Mouse (Mus musculus): ENCODE results near the gene Mrrf. TPM values are rescaled to one million over a fixed set of nuclear protein-coding genes. Genes with fewer than 3 reads are reported as not detected.

Mrrf gene
- polyA plus RNA-seq, 1 experiment from 2014 or later, result 34.2 TPM

- Histone ChIP-seq H3K4me2 (peak overlapping the region; percentile 18; the same call in 1 of the 2 replicates), H3K9ac (no peak overlapping the region), H3K4me3 (no peak overlapping the region), H3K4me1 (replicated peaks) (peaks cover 68% of the 10 kb centered on the region), H3K27ac (ENCODE audit: poor library complexity, severe bottlenecking) (peak overlapping the region; percentile 50), H3K9me3 (replicated peaks) (no peaks in the 10 kb centered on the region), H3K36me3 (peaks cover 14% of the 10 kb centered on the region), H3K27me3 (replicated peaks) (0 out of 2 replicates have a peak, but pooled peaks cover 4% of the 10 kb centered on the region)
- ATAC-seq (ENCODE audit: insufficient number of reproducible peaks, low FRiP score), result no peak
- WGBS, result 31% methylated on average over 7 of the region's 7 CpGs
These were observed 98.6 kb downstream of the Mrrf start for GRCm38 (mm10) chr2:36234526-36235368.

GRCm38 (mm10) chr2:36235917-36236316 is 99.7 kb downstream of the Mrrf start:
- 11% methylated on average over 4 of the region's 4 CpGs for WGBS
- Histone ChIP-seq H3K4me2 (0 out of 2 replicates have a peak overlapping the region, but pooled peaks have one; percentile 12), H3K27ac (ENCODE audit: poor library complexity, severe bottlenecking) (peak overlapping the region; percentile 50), H3K9ac (no peak overlapping the region), H3K9me3 (replicated peaks) (no peaks in the 10 kb centered on the region), H3K27me3 (replicated peaks) (0 out of 2 replicates have a peak, but pooled peaks cover 4% of the 10 kb centered on the region), H3K4me3 (no peak overlapping the region), H3K36me3 (peaks cover 21% of the 10 kb centered on the region), H3K4me1 (replicated peaks) (peaks cover 59% of the 10 kb centered on the region)
- ATAC-seq (ENCODE audit: insufficient number of reproducible peaks, low FRiP score), result peak; percentile 60; the same call in 1 of the 2 replicates

- 74% methylated on average over 5 of the region's 5 CpGs for WGBS
- H3K4me3 ChIP-seq, result no peak overlapping the region
- no peaks in the 10 kb centered on the region for H3K9me3 ChIP-seq (replicated peaks)
- H3K27me3 ChIP-seq (replicated peaks), result no peaks in the 10 kb centered on the region
- no peak overlapping the region for H3K9ac ChIP-seq
- no peak for ATAC-seq (ENCODE audit: insufficient number of reproducible peaks, low FRiP score)
- peaks cover 51% of the 10 kb centered on the region for H3K4me1 ChIP-seq (replicated peaks)
- H3K27ac ChIP-seq (ENCODE audit: poor library complexity, severe bottlenecking), result peak overlapping the region; percentile 50
- no peak overlapping the region for H3K4me2 ChIP-seq
- H3K36me3 ChIP-seq, result peaks cover 29% of the 10 kb centered on the region
These were observed 100.7 kb downstream of the Mrrf start for GRCm38 (mm10) chr2:36236889-36237288.

- 85% methylated on average over 6 of the region's 6 CpGs for WGBS
- Histone ChIP-seq H3K27ac (ENCODE audit: poor library complexity, severe bottlenecking) (no peak overlapping the region), H3K9ac (no peak overlapping the region), H3K9me3 (replicated peaks) (no peaks in the 10 kb centered on the region), H3K4me3 (no peak overlapping the region), H3K27me3 (replicated peaks) (no peaks in the 10 kb centered on the region), H3K4me2 (no peak overlapping the region), H3K4me1 (replicated peaks) (peaks cover 46% of the 10 kb centered on the region), H3K36me3 (peaks cover 29% of the 10 kb centered on the region)
- no peak for ATAC-seq (ENCODE audit: insufficient number of reproducible peaks, low FRiP score)
These were observed 101.4 kb downstream of the Mrrf start for GRCm38 (mm10) chr2:36237557-36237956.

- no peak overlapping the region for H3K4me2 ChIP-seq
- no peak overlapping the region for H3K4me3 ChIP-seq
- ATAC-seq (ENCODE audit: insufficient number of reproducible peaks, low FRiP score), result no peak
- 69% methylated on average over 3 of the region's 3 CpGs for WGBS
- peaks cover 43% of the 10 kb centered on the region for H3K4me1 ChIP-seq (replicated peaks)
- no peaks in the 10 kb centered on the region for H3K9me3 ChIP-seq (replicated peaks)
- no peaks in the 10 kb centered on the region for H3K27me3 ChIP-seq (replicated peaks)
- H3K36me3 ChIP-seq, result peaks cover 37% of the 10 kb centered on the region
- H3K27ac ChIP-seq (ENCODE audit: poor library complexity, severe bottlenecking), result no peak overlapping the region
- H3K9ac ChIP-seq, result no peak overlapping the region
These were observed 102.3 kb downstream of the Mrrf start for GRCm38 (mm10) chr2:36238467-36238866.

- peaks cover 38% of the 10 kb centered on the region for H3K4me1 ChIP-seq (replicated peaks)
- ATAC-seq (ENCODE audit: insufficient number of reproducible peaks, low FRiP score), result no peak
- 72% methylated on average over 2 of the region's 2 CpGs for WGBS
- H3K4me3 ChIP-seq, result no peak overlapping the region
- no peaks in the 10 kb centered on the region for H3K27me3 ChIP-seq (replicated peaks)
- H3K9ac ChIP-seq, result no peak overlapping the region
- H3K9me3 ChIP-seq (replicated peaks), result no peaks in the 10 kb centered on the region
- no peak overlapping the region for H3K27ac ChIP-seq (ENCODE audit: poor library complexity, severe bottlenecking)
- H3K36me3 ChIP-seq, result peaks cover 37% of the 10 kb centered on the region
- no peak overlapping the region for H3K4me2 ChIP-seq
These were observed 102.8 kb downstream of the Mrrf start for GRCm38 (mm10) chr2:36238951-36239350.

Other genes starting within 250 kb of the Mrrf start
- 1.5 and 1.8 TPM in 2 replicates for gene Ttll11, start 156.5 kb upstream of the Mrrf start, polyA plus RNA-seq (2016; fragmentation: Nextera tagmentation; extraction: Ambion mirVana)
- gene Ndufa8, start 87.0 kb upstream of the Mrrf start, polyA plus RNA-seq (2016; fragmentation: Nextera tagmentation; extraction: Ambion mirVana), result 287 and 300 TPM in 2 replicates
- not detected in 2 replicates for gene Morn5, start 86.9 kb upstream of the Mrrf start, polyA plus RNA-seq (2016; fragmentation: Nextera tagmentation; extraction: Ambion mirVana)
- 0.46 and 0.55 TPM in 2 replicates for gene Lhx6, start 31.0 kb upstream of the Mrrf start, polyA plus RNA-seq (2016; fragmentation: Nextera tagmentation; extraction: Ambion mirVana)
- gene Rbm18, start 384 bp downstream of the Mrrf start, polyA plus RNA-seq (2016; fragmentation: Nextera tagmentation; extraction: Ambion mirVana), result 52.4 and 56.1 TPM in 2 replicates
- 25.5 and 27.2 TPM in 2 replicates for gene Ptgs1, start 94.0 kb downstream of the Mrrf start, polyA plus RNA-seq (2016; fragmentation: Nextera tagmentation; extraction: Ambion mirVana)
- not detected in 2 replicates for gene Olfr338, start 237.1 kb downstream of the Mrrf start, polyA plus RNA-seq (2016; fragmentation: Nextera tagmentation; extraction: Ambion mirVana)